Comparison of ENCODE assay signal across 13 mouse cellular contexts in the genomic region with DNA sequence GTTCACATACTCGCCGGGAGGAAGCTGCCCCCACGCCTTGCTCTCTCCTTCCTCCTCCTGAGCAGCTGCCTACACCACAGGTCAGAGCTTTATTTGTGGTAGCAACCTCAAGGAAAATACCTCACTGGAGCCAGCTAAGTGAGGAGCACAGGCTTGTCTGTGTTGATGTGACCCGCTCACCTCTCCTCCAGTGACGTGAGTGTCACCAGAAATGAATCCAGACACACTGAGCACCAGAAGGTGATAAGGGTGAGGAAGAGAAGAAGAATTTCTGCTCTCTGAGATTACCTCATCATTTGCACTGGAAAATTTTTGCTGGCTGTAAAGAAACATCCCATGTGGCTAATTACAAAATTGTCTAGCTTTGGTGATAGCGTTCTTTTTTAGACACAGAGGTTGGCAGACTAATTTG.
DNase-seq lines count a peak whose midpoint lies in the region; ATAC-seq and TF ChIP-seq lines count a peak whose summit lies in the region.
"Had no signal": no experiment of that assay in that cellular context is flagged by ENCODE, and none has a peak within 500 bp of the region (broad histone marks: within the 10 kb centered on the region; RNA-seq: fewer than 3 reads in every experiment).

No protein-coding gene starts in this region.

- H3K27ac ChIP-seq in liver, adult 2 months (replicated peaks; ENCODE audit: insufficient read depth, low read depth, low read length), result no peak overlapping the region
- no peak overlapping the region for H3K27ac ChIP-seq in liver, embryonic 11.5 days (ENCODE audit: low read depth, low read length)
- H3K27ac ChIP-seq in heart, embryonic 15.5 days, result peak overlapping the region; percentile 31; the same call in 1 of the 2 replicates
- H3K27ac ChIP-seq in lung, postnatal 0 days (ENCODE audit: low read length), result no peak overlapping the region
- no peak overlapping the region for H3K27ac ChIP-seq in kidney, embryonic 14.5 days (ENCODE audit: low read depth, low read length)
- H3K27ac ChIP-seq: liver, embryonic 12.5 days; neural tube, embryonic 15.5 days had no signal

- H3K9me3 ChIP-seq in liver, embryonic 11.5 days (ENCODE audit: control insufficient read depth, low read length), result no peaks in the 10 kb centered on the region
- H3K9me3 ChIP-seq in heart, embryonic 15.5 days (replicated peaks), result no peaks in the 10 kb centered on the region
- H3K9me3 ChIP-seq in lung, postnatal 0 days (ENCODE audit: low read length), result no peaks in the 10 kb centered on the region
- no peaks in the 10 kb centered on the region for H3K9me3 ChIP-seq in kidney, embryonic 14.5 days (ENCODE audit: control insufficient read depth, low read length)
- H3K9me3 ChIP-seq: liver, embryonic 12.5 days; neural tube, embryonic 15.5 days had no signal

- H3K79me2 ChIP-seq in liver, adult 2 months (ENCODE audit: control insufficient read depth, insufficient read depth, low read length), result no peaks in the 10 kb centered on the region

- no peak for TF ChIP-seq POLR2A in liver, adult 2 months (IDR thresholded peaks at IDR 0.05; ENCODE audit: extremely low read depth, insufficient read depth, low read length)

- ATAC-seq in liver, embryonic 11.5 days (replicated peaks; ENCODE audit: low FRiP score), result no peak
- ATAC-seq in heart, embryonic 15.5 days (replicated peaks; ENCODE audit: insufficient number of reproducible peaks, insufficient read depth, low FRiP score, low read depth), result peak; percentile 58; the same call in 1 of the 2 replicates
- ATAC-seq in lung, postnatal 0 days, result peak; percentile 70
- no peak for ATAC-seq in kidney, embryonic 14.5 days (ENCODE audit: low FRiP score, low TSS enrichment)
- ATAC-seq: liver, embryonic 12.5 days had no signal

- no peaks in the 10 kb centered on the region for H3K36me3 ChIP-seq in liver, adult 2 months (ENCODE audit: control insufficient read depth, insufficient read depth, low read length)
- no peaks in the 10 kb centered on the region for H3K36me3 ChIP-seq in liver, embryonic 11.5 days (ENCODE audit: control insufficient read depth, insufficient read depth, low read length)
- no peaks in the 10 kb centered on the region for H3K36me3 ChIP-seq in heart, embryonic 15.5 days
- H3K36me3 ChIP-seq in lung, postnatal 0 days (ENCODE audit: insufficient read depth, low read length), result no peaks in the 10 kb centered on the region
- H3K36me3 ChIP-seq in kidney, embryonic 14.5 days (ENCODE audit: control insufficient read depth, insufficient read depth, low read length), result no peaks in the 10 kb centered on the region
- H3K36me3 ChIP-seq: liver, embryonic 12.5 days; neural tube, embryonic 15.5 days had no signal

- H3K27me3 ChIP-seq in liver, adult 2 months (ENCODE audit: control insufficient read depth, insufficient read depth, low read length), result no peaks in the 10 kb centered on the region
- no peaks in the 10 kb centered on the region for H3K27me3 ChIP-seq in liver, embryonic 11.5 days (replicated peaks; ENCODE audit: control insufficient read depth, insufficient read depth, low read length)
- no peaks in the 10 kb centered on the region for H3K27me3 ChIP-seq in heart, embryonic 15.5 days
- no peaks in the 10 kb centered on the region for H3K27me3 ChIP-seq in lung, postnatal 0 days (replicated peaks; ENCODE audit: insufficient read depth, low read length)
- no peaks in the 10 kb centered on the region for H3K27me3 ChIP-seq in kidney, embryonic 14.5 days (ENCODE audit: control insufficient read depth, insufficient read depth, low read length)
- H3K27me3 ChIP-seq: CH12.LX; liver, embryonic 12.5 days; megakaryocyte, embryonic 14.5 days; neural tube, embryonic 15.5 days had no signal

- H3K4me3 ChIP-seq in liver, adult 2 months (ENCODE audit: insufficient read depth, low read depth, low read length), result no peak overlapping the region
- no peak overlapping the region for H3K4me3 ChIP-seq in liver, embryonic 11.5 days (ENCODE audit: low read depth, low read length)
- no peak overlapping the region for H3K4me3 ChIP-seq in heart, embryonic 15.5 days
- H3K4me3 ChIP-seq in lung, postnatal 0 days (ENCODE audit: low read depth, low read length), result no peak overlapping the region
- no peak overlapping the region for H3K4me3 ChIP-seq in kidney, embryonic 14.5 days (ENCODE audit: low read length)
- H3K4me3 ChIP-seq: liver, embryonic 12.5 days; megakaryocyte, embryonic 14.5 days; neural tube, embryonic 15.5 days had no signal

- intact Hi-C loops in heart, postnatal 14 days (cut with DNase I), result no loop called here

- DNase-seq in heart, adult 8-10 months (ENCODE audit: low spot score), result peak; percentile 1
- no peak for DNase-seq in heart, postnatal 14 days
- DNase-seq in liver, adult 2 months (ENCODE audit: extremely low read depth, low read depth, low spot score), result peak; percentile 65
- DNase-seq in liver, embryonic 11.5 days (ENCODE audit: low spot score), result no peak
- peak; percentile 59 for DNase-seq in lung, postnatal 0 days (ENCODE audit: low spot score)
- DNase-seq in left cerebral cortex, adult 9 months (ENCODE audit: low spot score in 2 of 2), result no peak
- DNase-seq: kidney, adult 9 months had no signal

- no peak for TF ChIP-seq EP300 in lung, postnatal 0 days (IDR thresholded peaks at IDR 0.05)

- no peak overlapping the region for H3K4me2 ChIP-seq in liver, embryonic 11.5 days
- no peak overlapping the region for H3K4me2 ChIP-seq in heart, embryonic 15.5 days
- no peak overlapping the region for H3K4me2 ChIP-seq in lung, postnatal 0 days (replicated peaks; ENCODE audit: low read depth, low read length)
- H3K4me2 ChIP-seq in kidney, embryonic 14.5 days (replicated peaks; ENCODE audit: low read depth, low read length), result no peak overlapping the region
- H3K4me2 ChIP-seq: liver, embryonic 12.5 days; neural tube, embryonic 15.5 days had no signal

- WGBS in liver, adult 2 months, result 56% methylated on average over 6 of the region's 6 CpGs
- 62% methylated on average over 6 of the region's 6 CpGs for WGBS in liver, embryonic 11.5 days
- 26% methylated on average over 6 of the region's 6 CpGs for WGBS in heart, embryonic 15.5 days
- WGBS in lung, postnatal 0 days, result 38% methylated on average over 6 of the region's 6 CpGs
- 55% methylated on average over 6 of the region's 6 CpGs for WGBS in kidney, embryonic 14.5 days

- no peaks in the 10 kb centered on the region for H3K4me1 ChIP-seq in liver, adult 2 months (ENCODE audit: control insufficient read depth, insufficient read depth, low read length)
- H3K4me1 ChIP-seq in liver, embryonic 11.5 days (replicated peaks; ENCODE audit: control insufficient read depth, insufficient read depth, low read length), result no peaks in the 10 kb centered on the region
- peaks cover 6% of the 10 kb centered on the region for H3K4me1 ChIP-seq in heart, embryonic 15.5 days (replicated peaks)
- H3K4me1 ChIP-seq in lung, postnatal 0 days (ENCODE audit: insufficient read depth, low read depth, low read length), result no peaks in the 10 kb centered on the region
- H3K4me1 ChIP-seq in kidney, embryonic 14.5 days (ENCODE audit: control insufficient read depth, insufficient read depth, low read length), result no peaks in the 10 kb centered on the region
- H3K4me1 ChIP-seq: liver, embryonic 12.5 days; megakaryocyte, embryonic 14.5 days had no signal

- H3K9ac ChIP-seq in liver, adult 2 months (ENCODE audit: low read depth, low read length), result no peak overlapping the region
- H3K9ac ChIP-seq in liver, embryonic 11.5 days (ENCODE audit: low read depth, low read length), result no peak overlapping the region
- no peak overlapping the region for H3K9ac ChIP-seq in heart, embryonic 15.5 days
- H3K9ac ChIP-seq in lung, postnatal 0 days (replicated peaks; ENCODE audit: low read depth), result no peak overlapping the region
- H3K9ac ChIP-seq in kidney, embryonic 14.5 days (ENCODE audit: low read depth, low read length), result no peak overlapping the region
- H3K9ac ChIP-seq: liver, embryonic 12.5 days; neural tube, embryonic 15.5 days had no signal

- no peak for TF ChIP-seq CTCF in liver, adult 2 months (IDR thresholded peaks at IDR 0.05; ENCODE audit: low read depth, low read length)
- TF ChIP-seq CTCF in lung, postnatal 0 days (IDR thresholded peaks at IDR 0.05), result no peak

Comparison
In these comparisons a context has a peak if more than half of its experiments do, and no peak if none do; other contexts are left out.
1. DNase-seq: peak in heart, adult 8-10 months (single experiment), liver, adult 2 months (single experiment) and lung, postnatal 0 days (single experiment); none in heart, postnatal 14 days (0 of 2), liver, embryonic 11.5 days (single experiment) and left cerebral cortex, adult 9 months (0 of 2).
2. ATAC-seq: peak in heart, embryonic 15.5 days (single experiment) and lung, postnatal 0 days (single experiment); none in liver, embryonic 11.5 days (single experiment) and kidney, embryonic 14.5 days (single experiment).